In genomic region chr17:36020191-36021073, GRCm38 (mm10) we compare ENCODE assay signal across 8 mouse cellular contexts. TPM values are rescaled to one million over a fixed set of nuclear protein-coding genes. Genes with fewer than 3 reads are reported as not detected.
A peak's percentile ranks its signal among the peaks of the same experiment; 100 is the strongest.
DNase-seq lines count a peak whose midpoint lies in the region; ATAC-seq and TF ChIP-seq lines count a peak whose summit lies in the region.

Gene H2-T24, minus strand, starts transcription at chr17:36020560.

- intact Hi-C loops in left cerebral cortex, adult 2 months (cut with DNase I) = no loop called here
- intact Hi-C loops in left cerebral cortex, postnatal 36 days (cut with DNase I) = no loop called here

- WGBS in heart, embryonic 12.5 days = 23% methylated on average over 15 of the region's 15 CpGs
- 39% methylated on average over 15 of the region's 15 CpGs for WGBS in kidney, embryonic 16.5 days

- peaks cover 5% of the 10 kb centered on the region for H3K36me3 ChIP-seq in heart, embryonic 12.5 days
- H3K36me3 ChIP-seq in kidney, embryonic 16.5 days (ENCODE audit: insufficient read depth, low read length) = no peaks in the 10 kb centered on the region

- H3K27ac ChIP-seq in left cerebral cortex, adult 2 months = peak within 1 kb of the TSS; percentile 83
- peak within 1 kb of the TSS; percentile 78 for H3K27ac ChIP-seq in heart, embryonic 12.5 days (ENCODE audit: poor library complexity, severe bottlenecking)
- H3K27ac ChIP-seq in kidney, embryonic 16.5 days (ENCODE audit: low read length) = no peak within 1 kb of the TSS

- H3K4me2 ChIP-seq in heart, embryonic 12.5 days = peak within 1 kb of the TSS; percentile 57
- H3K4me2 ChIP-seq in kidney, embryonic 16.5 days (replicated peaks; ENCODE audit: low read depth, low read length) = peak within 1 kb of the TSS; percentile 17

- DNase-seq in left cerebral cortex, adult 2 months (ENCODE audit: extremely low spot score in 1 of 2, low spot score in 2 of 2) = no peak
- DNase-seq in left cerebral cortex, postnatal 36 days (ENCODE audit: low spot score in 2 of 2) = no peak
- DNase-seq in c-Kit-positive CD71-positive TER-119-positive erythroid progenitor cells, embryonic 14.5 days (ENCODE audit: low spot score) = peak; percentile 70
- DNase-seq in lung, postnatal 36 days = peak; percentile 91
- DNase-seq in spleen, postnatal 36 days (ENCODE audit: low spot score in 2 of 2) = peak; percentile 86 to 89
- DNase-seq in left cerebral cortex, adult 18-20 months (ENCODE audit: low spot score in 2 of 2) = no peak

- H3K4me3 ChIP-seq in left cerebral cortex, adult 2 months = peak within 1 kb of the TSS; percentile 33
- peak within 1 kb of the TSS; percentile 29 for H3K4me3 ChIP-seq in heart, embryonic 12.5 days
- no peak within 1 kb of the TSS for H3K4me3 ChIP-seq in kidney, embryonic 16.5 days (ENCODE audit: low read length)

- ATAC-seq in heart, embryonic 12.5 days (ENCODE audit: insufficient number of reproducible peaks, low FRiP score) = peak; percentile 88
- peak; percentile 58 for ATAC-seq in kidney, embryonic 16.5 days (ENCODE audit: low FRiP score, low TSS enrichment)

- peak within 1 kb of the TSS; percentile 34 for H3K9ac ChIP-seq in heart, embryonic 12.5 days
- no peak within 1 kb of the TSS for H3K9ac ChIP-seq in kidney, embryonic 16.5 days (replicated peaks; ENCODE audit: low read length)

- H3K9me3 ChIP-seq in heart, embryonic 12.5 days (replicated peaks) = 0 out of 2 replicates have a peak, but pooled peaks cover 5% of the 10 kb centered on the region
- no peaks in the 10 kb centered on the region for H3K9me3 ChIP-seq in kidney, embryonic 16.5 days (ENCODE audit: low read length)

- H3K4me1 ChIP-seq in heart, embryonic 12.5 days (replicated peaks) = peaks cover 11% of the 10 kb centered on the region
- H3K4me1 ChIP-seq in kidney, embryonic 16.5 days (ENCODE audit: insufficient read depth, low read length) = peaks cover 14% of the 10 kb centered on the region

- H3K27me3 ChIP-seq in heart, embryonic 12.5 days (replicated peaks) = no peaks in the 10 kb centered on the region
- H3K27me3 ChIP-seq in kidney, embryonic 16.5 days (ENCODE audit: insufficient read depth, low read length) = no peaks in the 10 kb centered on the region

- TF ChIP-seq CTCF in left cerebral cortex, adult 2 months (IDR thresholded peaks at IDR 0.05) = peak; percentile 42

RNA-seq across cellular contexts. Expression of gene H2-T24, which starts in this region (rescaled TPM):
- total RNA-seq in left cerebral cortex, adult 2 months (2021) = 1 to 10 TPM; 1.1 to 2.5 TPM
- 1 to 10 TPM; 1.1 to 2.2 TPM for total RNA-seq in left cerebral cortex, postnatal 36 days (2021)
- polyA plus RNA-seq in heart, embryonic 12.5 days (2016; fragmentation: Nextera tagmentation; extraction: Ambion mirVana) = 3.4 and 3.9 TPM in 2 replicates
- 2.2 and 3.1 TPM in 2 replicates for polyA plus RNA-seq in kidney, embryonic 16.5 days (2015; fragmentation: Nextera tagmentation; extraction: Ambion mirVana)
- 1 to 10 TPM; 1.5 to 2.2 TPM for total RNA-seq in left cerebral cortex, adult 18-20 months (2021)

Comparison
In these comparisons a context has a peak if more than half of its experiments do, and no peak if none do; other contexts are left out.
1. DNase-seq: peak in c-Kit-positive CD71-positive TER-119-positive erythroid progenitor cells, embryonic 14.5 days (single experiment), lung, postnatal 36 days (single experiment) and spleen, postnatal 36 days (2 of 2); none in left cerebral cortex, adult 2 months (0 of 2), left cerebral cortex, postnatal 36 days (0 of 2) and left cerebral cortex, adult 18-20 months (0 of 2).